Mouse (Mus musculus) CH12.LX (cell line): ENCODE results near the gene Dnlz. TPM values are rescaled to one million over a fixed set of nuclear protein-coding genes. Genes with fewer than 3 reads are reported as not detected.

Source experiments
- DNase-seq: peaks from one replicate; pipeline ENCODE4 v3.0.0-alpha.2; 2013; ENCODE audit errors: extremely low read depth
- H3K27ac ChIP-seq: 2 replicates; pipeline ENCODE4 v1.5.1; 2012; ENCODE audit warnings: low read depth, mild to moderate bottlenecking, control low read depth, moderate library complexity; ENCODE audit not compliant: insufficient read depth
- H3K27me3 ChIP-seq: replicated peaks from 2 replicates; pipeline ENCODE3; 2012; ENCODE audit warnings: inconsistent platforms
- H3K36me3 ChIP-seq, 2 experiments: replicated peaks in 1 of 2; 2 replicates each; pipeline versions ENCODE3 to v1.6.1; 2012; ENCODE audit warnings: inconsistent platforms in 1 of 2, low read length in 1 of 2, mild to moderate bottlenecking in 1 of 2, mixed read lengths in 1 of 2, moderate library complexity in 1 of 2; ENCODE audit not compliant: control insufficient read depth in 1 of 2, insufficient read depth in 1 of 2
- H3K4me1 ChIP-seq, 2 experiments: 2 replicates each; pipeline ENCODE4 v1.6.1; 2012; ENCODE audit warnings: inconsistent platforms in 1 of 2, moderate library complexity in 1 of 2; ENCODE audit not compliant: insufficient read depth in 2 of 2, control insufficient read depth in 1 of 2
- H3K4me2 ChIP-seq: 2 replicates; pipeline ENCODE4 v1.6.1; 2012; ENCODE audit warnings: low read depth, mild to moderate bottlenecking, control low read depth; ENCODE audit not compliant: poor library complexity, insufficient read depth, severe bottlenecking
- H3K4me3 ChIP-seq, 3 experiments: fragments of 150-350 bp in 1 of 3; sonication (generic) in 1 of 3; replicated peaks in 1 of 3; 2 replicates each; pipeline versions ENCODE3 to v1.5.1; 2011 to 2012; ENCODE audit warnings: low read depth in 2 of 3, low read length in 2 of 3, mild to moderate bottlenecking in 2 of 3, moderate library complexity in 2 of 3, control low read depth in 1 of 3, improper control_type of control experiment in 1 of 3, inconsistent platforms in 1 of 3, mixed read lengths in 1 of 3; ENCODE audit not compliant: poor library complexity in 1 of 3
- H3K79me2 ChIP-seq: replicated peaks from 2 replicates; pipeline ENCODE4 v1.6.1; 2012; ENCODE audit warnings: mild to moderate bottlenecking, moderate library complexity; ENCODE audit not compliant: control insufficient read depth, poor library complexity, insufficient read depth, severe bottlenecking; ENCODE audit errors: extremely low read depth
- H3K9ac ChIP-seq: 2 replicates; pipeline ENCODE4 v1.6.1; 2012; ENCODE audit warnings: low read depth, mild to moderate bottlenecking, control low read depth, moderate library complexity; ENCODE audit not compliant: insufficient read depth
- H3K9me3 ChIP-seq: replicated peaks from 2 replicates; pipeline ENCODE3; 2012; ENCODE audit warnings: low read length, inconsistent platforms, mixed read lengths
- BHLHE40 ChIP-seq: IDR thresholded peaks from 2 replicates; pipeline ENCODE4 v1.6.1; 2011; ENCODE audit warnings: mild to moderate bottlenecking, low read depth, low read length, improper control_type of control experiment
- CHD1 ChIP-seq: IDR thresholded peaks from 2 replicates; pipeline ENCODE4 v1.6.1; 2012; ENCODE audit warnings: low read depth, low read length, improper control_type of control experiment, inconsistent platforms
- CHD2 ChIP-seq: IDR thresholded peaks from 2 replicates; pipeline ENCODE4 v1.6.1; 2011; ENCODE audit warnings: low read length, improper control_type of control experiment
- CTCF ChIP-seq, 2 experiments: IDR thresholded peaks in 1 of 2; conservative IDR thresholded peaks in 1 of 2; 2 replicates each; pipeline ENCODE4 v1.5.1; 2011 to 2012; ENCODE audit warnings: low read depth in 2 of 2, low read length in 2 of 2, improper control_type of control experiment in 1 of 2, inconsistent platforms in 1 of 2, mild to moderate bottlenecking in 1 of 2, moderate library complexity in 1 of 2
- E2F4 ChIP-seq: IDR thresholded peaks from 2 replicates; pipeline ENCODE4 v1.6.1; 2011; ENCODE audit warnings: low read depth, low read length, improper control_type of control experiment; ENCODE audit not compliant: insufficient replicate concordance
- ELF1 ChIP-seq: IDR thresholded peaks from 2 replicates; pipeline ENCODE4 v1.6.1; 2014; ENCODE audit warnings: low read depth, mild to moderate bottlenecking, inconsistent platforms, low read length, improper control_type of control experiment
- EP300 ChIP-seq: IDR thresholded peaks from 2 replicates; pipeline ENCODE4 v1.6.1; 2011; ENCODE audit warnings: low read length, improper control_type of control experiment
- GABPA ChIP-seq: IDR thresholded peaks from 2 replicates; pipeline ENCODE4 v1.6.1; 2012; ENCODE audit warnings: low read depth, low read length, improper control_type of control experiment, inconsistent platforms; ENCODE audit not compliant: insufficient replicate concordance
- HCFC1 ChIP-seq: IDR thresholded peaks from 2 replicates; pipeline ENCODE4 v1.6.1; 2012; ENCODE audit warnings: low read depth, mild to moderate bottlenecking, inconsistent platforms, low read length, improper control_type of control experiment
- IRF4 ChIP-seq: IDR thresholded peaks from 2 replicates; pipeline ENCODE4 v1.6.1; 2014; ENCODE audit warnings: low read depth, mild to moderate bottlenecking, inconsistent platforms, low read length, improper control_type of control experiment
- JUN ChIP-seq: IDR thresholded peaks from 2 replicates; pipeline ENCODE4 v1.6.1; 2011; ENCODE audit warnings: low read depth, mild to moderate bottlenecking, low read length, improper control_type of control experiment, moderate library complexity; ENCODE audit not compliant: insufficient read depth
- KAT2A ChIP-seq: IDR thresholded peaks from 2 replicates; pipeline ENCODE4 v1.6.1; 2012; ENCODE audit warnings: low read length, improper control_type of control experiment, inconsistent platforms; ENCODE audit not compliant: insufficient replicate concordance
- MAFK ChIP-seq: IDR thresholded peaks from 2 replicates; pipeline ENCODE4 v1.6.1; 2011; ENCODE audit warnings: low read length, improper control_type of control experiment; ENCODE audit not compliant: insufficient replicate concordance
- MAX ChIP-seq: IDR thresholded peaks from 2 replicates; pipeline ENCODE4 v1.6.1; 2011; ENCODE audit warnings: low read length, improper control_type of control experiment
- MAZ ChIP-seq: IDR thresholded peaks from 2 replicates; pipeline ENCODE4 v1.6.1; 2012; ENCODE audit warnings: low read depth, mild to moderate bottlenecking, inconsistent platforms, low read length, improper control_type of control experiment, moderate library complexity
- MEF2A ChIP-seq: IDR thresholded peaks from 2 replicates; pipeline ENCODE4 v1.6.1; 2014; ENCODE audit warnings: low read depth, mild to moderate bottlenecking, inconsistent platforms, low read length, improper control_type of control experiment, borderline replicate concordance
- MXI1 ChIP-seq: IDR thresholded peaks from 2 replicates; pipeline ENCODE4 v1.6.1; 2011; ENCODE audit warnings: mild to moderate bottlenecking, low read depth, low read length, improper control_type of control experiment
- MYC ChIP-seq: IDR thresholded peaks from 2 replicates; pipeline ENCODE4 v1.6.1; 2011; ENCODE audit warnings: low read depth, mild to moderate bottlenecking, improper control_type of control experiment, low read length
- NELFE ChIP-seq: IDR thresholded peaks from 2 replicates; pipeline ENCODE4 v1.6.1; 2011; ENCODE audit warnings: low read depth, low read length, improper control_type of control experiment
- NRF1 ChIP-seq: IDR thresholded peaks from 2 replicates; pipeline ENCODE4 v1.6.1; 2014; ENCODE audit warnings: low read depth, mild to moderate bottlenecking, inconsistent platforms, low read length, improper control_type of control experiment, moderate library complexity
- PAX5 ChIP-seq: IDR thresholded peaks from 2 replicates; pipeline ENCODE4 v1.6.1; 2012; ENCODE audit warnings: low read length, inconsistent platforms, mixed read lengths
- POLR2A ChIP-seq: IDR thresholded peaks from 2 replicates; pipeline ENCODE4 v1.6.1; 2011; ENCODE audit warnings: low read depth, mild to moderate bottlenecking, improper control_type of control experiment, low read length
- POLR2AphosphoS2 ChIP-seq: IDR thresholded peaks from 2 replicates; pipeline ENCODE4 v1.6.1; 2011; ENCODE audit warnings: low read depth, low read length, improper control_type of control experiment
- RAD21 ChIP-seq: IDR thresholded peaks from 2 replicates; pipeline ENCODE4 v1.6.1; 2011; ENCODE audit warnings: low read depth, mild to moderate bottlenecking, low read length, improper control_type of control experiment, moderate library complexity
- RCOR1 ChIP-seq: conservative IDR thresholded peaks from 2 replicates; pipeline ENCODE4 v1.6.1; 2012; ENCODE audit warnings: low read depth, mild to moderate bottlenecking, inconsistent platforms, low read length, improper control_type of control experiment
- SIN3A ChIP-seq: IDR thresholded peaks from 2 replicates; pipeline ENCODE4 v1.6.1; 2012; ENCODE audit warnings: low read length, improper control_type of control experiment, inconsistent platforms
- SMC3 ChIP-seq: IDR thresholded peaks from 2 replicates; pipeline ENCODE4 v1.6.1; 2011; ENCODE audit warnings: low read depth, low read length, improper control_type of control experiment
- TBP ChIP-seq: conservative IDR thresholded peaks from 2 replicates; pipeline ENCODE4 v1.6.1; 2011; ENCODE audit warnings: low read depth, low read length, improper control_type of control experiment
- TCF12 ChIP-seq: IDR thresholded peaks from 2 replicates; pipeline ENCODE4 v1.6.1; 2014; ENCODE audit warnings: low read depth, mild to moderate bottlenecking, inconsistent platforms, low read length, improper control_type of control experiment
- USF1 ChIP-seq: IDR thresholded peaks from 2 replicates; pipeline ENCODE4 v1.6.1; 2014; ENCODE audit warnings: low read depth, mild to moderate bottlenecking, inconsistent platforms, low read length, improper control_type of control experiment
- ZC3H11A ChIP-seq: IDR thresholded peaks from 2 replicates; pipeline ENCODE4 v1.6.1; 2012; ENCODE audit warnings: low read depth, mild to moderate bottlenecking, inconsistent platforms, low read length, improper control_type of control experiment
- ZKSCAN1 ChIP-seq: IDR thresholded peaks from 2 replicates; pipeline ENCODE4 v1.6.1; 2012; ENCODE audit warnings: low read depth, inconsistent platforms, low read length, improper control_type of control experiment, borderline replicate concordance
- ZMIZ1 ChIP-seq: IDR thresholded peaks from 2 replicates; pipeline ENCODE4 v1.6.1; 2012; ENCODE audit warnings: low read depth, mild to moderate bottlenecking, inconsistent platforms, low read length, improper control_type of control experiment
- ZNF384 ChIP-seq: IDR thresholded peaks from 2 replicates; pipeline ENCODE4 v1.6.1; 2012; ENCODE audit warnings: low read depth, low read length, improper control_type of control experiment, inconsistent platforms
- dilution Hi-C: fragments of 300-500 bp; cut with MboI; formaldehyde crosslinking; loops from 2 replicates; pipeline ENCODE4 v1.14.3; 2020; ENCODE audit warnings: low sequenced_read_pairs; ENCODE audit not compliant: extremely low pct_unique_long_range_greater_than_20kb, extremely low pct_ligation_motif_present
- in situ Hi-C: fragments of 300-500 bp; cut with MboI; formaldehyde crosslinking; loops from 3 replicates; pipeline ENCODE4 v1.14.3; 2019; ENCODE audit warnings: low sequenced_read_pairs, low pct_ligation_motif_present, low pct_unique_long_range_greater_than_20kb, mixed read lengths
- polyA plus RNA-seq: library from polyadenylated mRNA; unstranded; fragments of >175 nt; gene quantifications from 2 replicates; pipeline ENCODE4 v1.2.1, GENCODE M21; 2012; ENCODE audit warnings: low read depth; ENCODE audit not compliant: insufficient read length
- total RNA-seq, 2 experiments: library from RNA; depleted of rRNA; stranded (reverse); fragments of 300-350 nt in 1 of 2; fragments of >200 nt in 1 of 2; gene quantifications; 2 replicates each; pipeline ENCODE4 v1.2.3; 2012 to 2014

The Dnlz gene
- total and polyA plus RNA-seq, 3 experiments = 15.1 to 17.8 (median 17.1) TPM

DNA sequence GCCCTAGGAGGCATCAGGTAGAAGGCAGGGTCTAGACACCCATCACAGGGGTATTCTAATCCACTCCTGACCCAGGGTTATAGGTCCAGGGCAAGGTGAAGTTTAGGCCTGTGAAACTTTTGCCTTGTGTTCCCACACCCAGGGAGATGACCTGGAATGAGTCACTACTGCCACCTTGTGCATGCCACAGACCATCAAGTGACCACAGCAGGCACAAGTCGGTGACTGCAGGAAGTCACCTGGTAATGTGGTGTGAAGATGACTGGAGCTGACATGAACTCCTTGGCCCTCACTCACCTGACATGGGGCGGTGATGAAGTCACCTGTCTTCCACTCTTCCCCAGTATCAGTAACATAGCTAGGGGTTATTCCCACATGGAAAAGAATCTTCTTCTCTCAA, 39.1 kb downstream of the Dnlz start:
- Histone ChIP-seq H3K27me3 (peaks cover 43% of the 10 kb centered on the region), H3K4me2 (no peak overlapping the region), H3K79me2 (no peaks in the 10 kb centered on the region), H3K36me3 (no peaks in the 10 kb centered on the region)
- dilution Hi-C loops = no loop called here
- DNase-seq = no peak
- TF ChIP-seq CTCF (conservative IDR thresholded peaks at IDR 0.05 in 1 of 2, IDR thresholded peaks at IDR 0.05 in 1 of 2; ENCODE audit: low read depth in 2 of 2, low read length in 2 of 2) (peak in 1 of 2 experiments; percentile 56; a peak in 2 of 4 replicates), MAFK (no peak), NRF1 (no peak), MXI1 (no peak), CHD2 (no peak), JUN (no peak), ZC3H11A (no peak), SIN3A (no peak), POLR2A (no peak), MAX (no peak), SMC3 (peak; percentile 25), ELF1 (no peak), USF1 (no peak), IRF4 (no peak), ZKSCAN1 (no peak), CHD1 (no peak), NELFE (no peak), MAZ (no peak), E2F4 (no peak), EP300 (no peak), HCFC1 (no peak), MEF2A (no peak), BHLHE40 (peak; percentile 63), POLR2AphosphoS2 (no peak), GABPA (no peak), MYC (no peak), PAX5 (no peak), TBP (no peak), ZMIZ1 (no peak), RCOR1 (no peak), ZNF384 (no peak), KAT2A (no peak), TCF12 (no peak), RAD21 (peak; percentile 44)
- TF ChIP-seq, all 38 proteins: peak for 4
- Histone ChIP-seq H3K4me1 (peaks cover 14 to 30% of the 10 kb centered on the region in 2 experiments), H3K4me3 (no peak overlapping the region), H3K27ac (no peak overlapping the region), H3K9me3 (no peaks in the 10 kb centered on the region), H3K9ac (no peak overlapping the region)
- in situ Hi-C loops = no loop called here
